Mouse (Mus musculus) liver, embryonic 14.5 days (tissue): ENCODE data around the gene Gm10840.

ENCODE experiments used
- CTCF ChIP-seq: IDR thresholded peaks from 2 replicates; pipeline ENCODE4 v1.5.1; 2016; ENCODE audit warnings: antibody characterized with exemption, low read depth, control low read depth
- EP300 ChIP-seq: IDR thresholded peaks from 2 replicates; pipeline ENCODE4 v1.6.1; 2016; ENCODE audit warnings: antibody characterized with exemption, low read depth

DNA sequence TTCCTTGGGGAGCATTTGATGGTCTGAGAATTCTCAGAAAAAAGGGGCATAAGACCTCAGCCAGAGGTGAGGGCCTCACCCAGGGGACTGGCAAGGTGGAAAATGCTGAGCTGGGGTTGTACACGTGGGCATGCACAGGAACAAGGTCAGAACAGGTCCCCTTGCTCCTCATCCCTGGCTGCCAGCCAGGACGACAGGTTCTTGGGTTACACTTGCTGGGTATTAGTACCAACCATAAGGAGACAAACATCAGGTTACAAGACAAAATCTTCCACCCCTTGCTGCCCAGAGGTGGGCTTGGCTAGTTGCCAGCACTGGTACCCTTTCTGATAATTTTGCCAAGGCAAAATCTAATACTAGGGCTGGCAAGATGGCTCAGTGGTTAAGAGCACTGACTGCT, 1.6 kb downstream of the Gm10840 start:
- TF ChIP-seq CTCF (no peak), EP300 (no peak)
